Mouse (Mus musculus): ENCODE measurements around the gene Myh9.

DNA sequence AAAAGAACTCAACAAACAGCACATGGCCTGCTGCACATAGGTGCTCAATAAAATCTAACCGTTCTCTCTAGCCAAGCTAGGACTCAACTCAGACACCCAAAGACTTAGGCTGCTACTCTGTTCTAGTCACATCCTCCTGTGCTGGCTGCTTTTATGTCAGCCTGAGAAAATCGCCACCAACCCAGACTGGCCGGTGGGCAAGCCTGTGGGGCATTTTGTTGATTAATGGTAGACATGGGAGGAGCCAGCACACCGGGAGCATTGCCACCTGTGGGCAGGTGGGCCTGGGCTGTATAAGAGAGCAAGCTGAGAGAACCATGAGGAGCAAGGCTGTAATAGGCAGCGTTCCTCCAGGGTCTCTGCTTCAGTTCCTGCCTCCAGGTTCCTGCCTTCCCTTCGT lies 8.2 kb downstream of the Myh9 start:
- no peak for TF ChIP-seq CTCF (IDR thresholded peaks at IDR 0.05; ENCODE audit: low read depth)
- TF ChIP-seq EP300 (IDR thresholded peaks at IDR 0.05; ENCODE audit: low read depth), result no peak

Data from heart, postnatal 0 days (tissue).